Mouse (Mus musculus) E14TG2a.4 (cell line): ENCODE data around the gene Chrna1.

ENCODE experiments used
- CTCF ChIP-seq: conservative IDR thresholded peaks from 2 replicates; pipeline ENCODE4 v1.5.1; 2014; ENCODE audit warnings: low read length
- POU5F1 ChIP-seq: IDR thresholded peaks from 2 replicates; pipeline ENCODE4 v1.6.1; 2014; ENCODE audit warnings: low read length, borderline replicate concordance

GRCm38 (mm10) chr2:73585347-73585831 lies 5.3 kb upstream of the Chrna1 start:
- TF ChIP-seq CTCF (no peak), POU5F1 (no peak)
